27 mouse cellular contexts compared by ENCODE assay signal in genomic region chr2:172960350-172960749, GRCm38 (mm10). TPM values are rescaled to one million over a fixed set of nuclear protein-coding genes. Genes with fewer than 3 reads are reported as not detected.
DNase-seq lines count a peak whose midpoint lies in the region; ATAC-seq and TF ChIP-seq lines count a peak whose summit lies in the region.
"Had no signal": no experiment of that assay in that cellular context is flagged by ENCODE, and none has a peak within 500 bp of the region (broad histone marks: within the 10 kb centered on the region; RNA-seq: fewer than 3 reads in every experiment).

No protein-coding gene starts in this region.

- DNase-seq in CD4-positive, CD25-positive, alpha-beta regulatory T cell, adult 2 months (ENCODE audit: low read depth, low spot score), result peak; percentile 35
- no peak for DNase-seq in kidney, postnatal 10 days
- no peak for DNase-seq in lung, postnatal 0 days (ENCODE audit: low spot score)
- no peak for DNase-seq in lung, postnatal 4 days
- no peak for DNase-seq in right cerebral cortex, adult 18-20 months
- DNase-seq in midbrain, embryonic 14.5 days, result no peak
- DNase-seq: adrenal gland, postnatal 25 days; cerebellum, adult 9-10 months; gastrocnemius, postnatal 14 days; heart, adult 18-20 months; heart, postnatal 14 days; kidney, adult 8-10 months; left cerebral cortex, postnatal 4 days; lung, adult 2 months; lung, postnatal 36 days; thymus, adult 2 months; thymus, postnatal 4 days had no signal

- no peak for TF ChIP-seq EP300 in lung, postnatal 0 days (IDR thresholded peaks at IDR 0.05)

- peaks cover 37% of the 10 kb centered on the region for H3K4me1 ChIP-seq in kidney, embryonic 15.5 days
- no peaks in the 10 kb centered on the region for H3K4me1 ChIP-seq in lung, postnatal 0 days (ENCODE audit: insufficient read depth, low read depth, low read length)
- H3K4me1 ChIP-seq in midbrain, embryonic 14.5 days (ENCODE audit: control insufficient read depth, insufficient read depth, low read length), result peaks cover 7% of the 10 kb centered on the region; the same call in 1 of the 2 replicates
- H3K4me1 ChIP-seq: midbrain, embryonic 15.5 days had no signal

- H3K9me3 ChIP-seq in kidney, embryonic 15.5 days (replicated peaks), result peaks cover 10% of the 10 kb centered on the region; the same call in 1 of the 2 replicates
- H3K9me3 ChIP-seq in lung, postnatal 0 days (ENCODE audit: low read length), result no peaks in the 10 kb centered on the region
- H3K9me3 ChIP-seq in midbrain, embryonic 14.5 days (ENCODE audit: control insufficient read depth, low read length), result peaks cover 5% of the 10 kb centered on the region; the same call in 1 of the 2 replicates
- H3K9me3 ChIP-seq: embryonic facial prominence, embryonic 15.5 days; midbrain, embryonic 15.5 days; stomach, embryonic 15.5 days had no signal

- no peak overlapping the region for H3K4me2 ChIP-seq in kidney, embryonic 15.5 days
- no peak overlapping the region for H3K4me2 ChIP-seq in lung, postnatal 0 days (replicated peaks; ENCODE audit: low read depth, low read length)
- no peak overlapping the region for H3K4me2 ChIP-seq in midbrain, embryonic 14.5 days (ENCODE audit: low read length)
- H3K4me2 ChIP-seq: embryonic facial prominence, embryonic 15.5 days; forebrain, embryonic 15.5 days; heart, embryonic 13.5 days; hindbrain, embryonic 12.5 days; limb, embryonic 15.5 days; midbrain, embryonic 15.5 days; stomach, embryonic 15.5 days had no signal

- no peaks in the 10 kb centered on the region for H3K36me3 ChIP-seq in kidney, embryonic 15.5 days
- no peaks in the 10 kb centered on the region for H3K36me3 ChIP-seq in lung, postnatal 0 days (ENCODE audit: insufficient read depth, low read length)
- H3K36me3 ChIP-seq in midbrain, embryonic 14.5 days (ENCODE audit: control insufficient read depth, insufficient read depth, low read length), result no peaks in the 10 kb centered on the region
- H3K36me3 ChIP-seq: embryonic facial prominence, embryonic 15.5 days; forebrain, embryonic 15.5 days; heart, embryonic 13.5 days; hindbrain, embryonic 12.5 days; limb, embryonic 15.5 days; midbrain, embryonic 15.5 days; stomach, embryonic 15.5 days had no signal

- no peak overlapping the region for H3K9ac ChIP-seq in kidney, embryonic 15.5 days
- H3K9ac ChIP-seq in lung, postnatal 0 days (replicated peaks; ENCODE audit: low read depth), result no peak overlapping the region
- H3K9ac ChIP-seq in midbrain, embryonic 14.5 days (replicated peaks; ENCODE audit: low read length), result no peak overlapping the region
- H3K9ac ChIP-seq: embryonic facial prominence, embryonic 15.5 days; forebrain, embryonic 15.5 days; heart, embryonic 13.5 days; hindbrain, embryonic 12.5 days; limb, embryonic 15.5 days; midbrain, embryonic 15.5 days; stomach, embryonic 15.5 days had no signal

- H3K27me3 ChIP-seq in kidney, embryonic 15.5 days, result no peaks in the 10 kb centered on the region
- H3K27me3 ChIP-seq in lung, postnatal 0 days (replicated peaks; ENCODE audit: insufficient read depth, low read length), result no peaks in the 10 kb centered on the region
- H3K27me3 ChIP-seq in midbrain, embryonic 14.5 days (ENCODE audit: control insufficient read depth, insufficient read depth, low read length), result no peaks in the 10 kb centered on the region
- H3K27me3 ChIP-seq: embryonic facial prominence, embryonic 15.5 days; forebrain, embryonic 15.5 days; hindbrain, embryonic 12.5 days; limb, embryonic 15.5 days; midbrain, embryonic 15.5 days; stomach, embryonic 15.5 days had no signal

- peak overlapping the region; percentile 52; the same call in 1 of the 2 replicates for H3K27ac ChIP-seq in kidney, embryonic 15.5 days
- no peak overlapping the region for H3K27ac ChIP-seq in lung, postnatal 0 days (ENCODE audit: low read length)
- no peak overlapping the region for H3K27ac ChIP-seq in midbrain, embryonic 14.5 days (replicated peaks; ENCODE audit: low read depth, low read length)
- H3K27ac ChIP-seq: embryonic facial prominence, embryonic 15.5 days; forebrain, embryonic 15.5 days; heart, embryonic 13.5 days; hindbrain, embryonic 12.5 days; limb, embryonic 15.5 days; midbrain, embryonic 15.5 days; stomach, embryonic 15.5 days had no signal

- no peak overlapping the region for H3K4me3 ChIP-seq in kidney, embryonic 15.5 days (replicated peaks)
- no peak overlapping the region for H3K4me3 ChIP-seq in lung, postnatal 0 days (ENCODE audit: low read depth, low read length)
- H3K4me3 ChIP-seq in midbrain, embryonic 14.5 days (replicated peaks; ENCODE audit: low read depth, low read length), result no peak overlapping the region
- H3K4me3 ChIP-seq: embryonic facial prominence, embryonic 15.5 days; forebrain, embryonic 15.5 days; heart, embryonic 13.5 days; hindbrain, embryonic 12.5 days; limb, embryonic 15.5 days; midbrain, embryonic 15.5 days; myocyte; stomach, embryonic 15.5 days had no signal

- WGBS in kidney, embryonic 15.5 days, result 88% methylated on average over 3 of the region's 3 CpGs
- WGBS in lung, postnatal 0 days, result 83% methylated on average over 3 of the region's 3 CpGs
- WGBS in midbrain, embryonic 14.5 days, result 89% methylated on average over 3 of the region's 3 CpGs

- 0 out of 2 replicates have a peak, but pooled peaks have one; percentile 6 for TF ChIP-seq CTCF in lung, postnatal 0 days (IDR thresholded peaks at IDR 0.05)

- ATAC-seq in CD4-positive, CD25-positive, alpha-beta regulatory T cell, adult 4 months, result no peak
- no peak for ATAC-seq in kidney, embryonic 15.5 days (replicated peaks; ENCODE audit: low FRiP score)
- no peak for ATAC-seq in lung, postnatal 0 days
- no peak for ATAC-seq in midbrain, embryonic 14.5 days (ENCODE audit: low FRiP score, low TSS enrichment)
- ATAC-seq: forebrain, embryonic 15.5 days; midbrain, embryonic 15.5 days had no signal

RNA-seq across cellular contexts. Expression of gene Spo11, which starts 17.1 kb away (rescaled TPM):
- 1 to 10 TPM; 3.3 to 3.8 TPM for polyA plus RNA-seq in CD4-positive, CD25-positive, alpha-beta regulatory T cell, adult 4 months (2017; shearing (Covaris generic))
- polyA plus RNA-seq in kidney, embryonic 15.5 days (2015; fragmentation: Nextera tagmentation; extraction: Ambion mirVana), result 0.08 and 0.09 TPM in 2 replicates
- not detected in 2 replicates for polyA plus RNA-seq in lung, postnatal 0 days (2015; fragmentation: Nextera tagmentation; extraction: Ambion mirVana)
- polyA plus RNA-seq in midbrain, embryonic 14.5 days (2014; fragmentation: Nextera tagmentation; extraction: Ambion mirVana), result 0.68 TPM in 1 of 2 replicates, not detected in the other
- polyA plus RNA-seq: myocyte had no signal

RNA-seq across cellular contexts. Expression of gene Bmp7, which starts 20.2 kb away (rescaled TPM):
- polyA plus RNA-seq in CD4-positive, CD25-positive, alpha-beta regulatory T cell, adult 4 months (2017; shearing (Covaris generic)), result 10 to 100 TPM; 11.6 to 18.9 TPM
- 43.0 and 46.3 TPM in 2 replicates for polyA plus RNA-seq in kidney, embryonic 15.5 days (2015; fragmentation: Nextera tagmentation; extraction: Ambion mirVana)
- polyA plus RNA-seq in lung, postnatal 0 days (2015; fragmentation: Nextera tagmentation; extraction: Ambion mirVana), result 1.1 and 1.7 TPM in 2 replicates
- 3.1 and 13.2 TPM in 2 replicates for polyA plus RNA-seq in midbrain, embryonic 14.5 days (2014; fragmentation: Nextera tagmentation; extraction: Ambion mirVana)
- polyA plus RNA-seq: myocyte had no signal

RNA-seq across cellular contexts. Expression of gene Rae1, which starts 39.6 kb away (rescaled TPM):
- 10 to 100 TPM; 44.2 to 44.5 TPM for polyA plus RNA-seq in CD4-positive, CD25-positive, alpha-beta regulatory T cell, adult 4 months (2017; shearing (Covaris generic))
- polyA plus RNA-seq in kidney, embryonic 15.5 days (2015; fragmentation: Nextera tagmentation; extraction: Ambion mirVana), result 138 and 145 TPM in 2 replicates
- 64.3 and 68.6 TPM in 2 replicates for polyA plus RNA-seq in lung, postnatal 0 days (2015; fragmentation: Nextera tagmentation; extraction: Ambion mirVana)
- polyA plus RNA-seq in midbrain, embryonic 14.5 days (2014; fragmentation: Nextera tagmentation; extraction: Ambion mirVana), result 115 and 127 TPM in 2 replicates

RNA-seq across cellular contexts. Expression of gene Rbm38, which starts 59.9 kb away (rescaled TPM):
- polyA plus RNA-seq in CD4-positive, CD25-positive, alpha-beta regulatory T cell, adult 4 months (2017; shearing (Covaris generic)), result 100 to 1,000 TPM; 154 to 194 TPM
- polyA plus RNA-seq in kidney, embryonic 15.5 days (2015; fragmentation: Nextera tagmentation; extraction: Ambion mirVana), result 32.1 and 37.3 TPM in 2 replicates
- 12.8 and 15.2 TPM in 2 replicates for polyA plus RNA-seq in lung, postnatal 0 days (2015; fragmentation: Nextera tagmentation; extraction: Ambion mirVana)
- polyA plus RNA-seq in midbrain, embryonic 14.5 days (2014; fragmentation: Nextera tagmentation; extraction: Ambion mirVana), result 17.1 and 18.8 TPM in 2 replicates
